Mouse (Mus musculus) layer of hippocampus, postnatal 14 days (tissue): ENCODE measurements at regions not wholly inside any gene's neighbourhood (a gene's known extent, or its start where the extent isn't known, plus 50 kb on each side); places are given as distances from the start of the nearest gene placed in this dataset.

Experiments
- DNase-seq, 2 experiments: peaks; one replicate each; pipeline ENCODE4 v3.0.0; 2021 to 2022; ENCODE audit warnings: low spot score in 2 of 2, mixed read lengths in 1 of 2

- DNase-seq: no peak
Measured at GRCm38 (mm10) chr13:7691232-7691631, 511.4 kb upstream of the Adarb2 start.

GRCm38 (mm10) chr13:7697647-7698365 is 504.9 kb upstream of the Adarb2 start:
- DNase-seq: no peak

- DNase-seq: no peak
Measured at GRCm38 (mm10) chr13:7721558-7721957, 481.1 kb upstream of the Adarb2 start.

GRCm38 (mm10) chr13:7749688-7750087 is 453.0 kb upstream of the Adarb2 start:
- peak in 1 of 2 experiments; percentile 4 for DNase-seq

GRCm38 (mm10) chr13:7785252-7785651 is 417.4 kb upstream of the Adarb2 start:
- peak in 1 of 2 experiments; percentile 17 for DNase-seq

- DNase-seq: no peak
Measured at GRCm38 (mm10) chr13:7790069-7790468, 412.6 kb upstream of the Adarb2 start.
